Mouse (Mus musculus) liver, embryonic 13.5 days (tissue): ENCODE results near the gene Atp5h. TPM values are rescaled to one million over a fixed set of nuclear protein-coding genes. Genes with fewer than 3 reads are reported as not detected.
A peak's percentile ranks its signal among the peaks of the same experiment; 100 is the strongest.
"Not testable (repeated sequence)": the region's sequence is repeated elsewhere in the genome, so short reads cannot be mapped to it uniquely, and the experiment has no call there.

Source experiments
- ATAC-seq: fragments of 200-750 bp; cut with Nextera tagmentation; 2 replicates; pipeline ENCODE4 v1.8.0; 2017; ENCODE audit warnings: low read depth, mild to moderate bottlenecking, moderate number of reproducible peaks, moderate library complexity
- DNase-seq: peaks from one replicate; pipeline ENCODE4 v3.0.0; 2022
- H3K27ac ChIP-seq: fragments of 300-500 bp; sonication (generic); 2 replicates; pipeline ENCODE4 v1.5.1; 2015; ENCODE audit warnings: moderate library complexity, mild to moderate bottlenecking, inconsistent platforms
- H3K27me3 ChIP-seq: fragments of 300-500 bp; sonication (generic); 2 replicates; pipeline ENCODE4 v1.6.1; 2015; ENCODE audit warnings: mild to moderate bottlenecking, inconsistent platforms
- H3K36me3 ChIP-seq: fragments of 300-500 bp; sonication (generic); 2 replicates; pipeline ENCODE4 v1.6.1; 2015; ENCODE audit warnings: mild to moderate bottlenecking, inconsistent platforms
- H3K4me1 ChIP-seq: fragments of 300-500 bp; sonication (generic); replicated peaks from 2 replicates; pipeline ENCODE4 v1.6.1; 2015; ENCODE audit warnings: inconsistent platforms
- H3K4me2 ChIP-seq: fragments of 300-500 bp; sonication (generic); 2 replicates; pipeline ENCODE4 v1.6.1; 2015; ENCODE audit warnings: inconsistent platforms, mild to moderate bottlenecking, moderate library complexity
- H3K4me3 ChIP-seq: fragments of 300-500 bp; sonication (generic); replicated peaks from 2 replicates; pipeline ENCODE4 v1.5.1; 2015; ENCODE audit warnings: mild to moderate bottlenecking, inconsistent platforms
- H3K9ac ChIP-seq: fragments of 300-500 bp; sonication (generic); 2 replicates; pipeline ENCODE4 v1.6.1; 2015; ENCODE audit warnings: mild to moderate bottlenecking, inconsistent platforms
- H3K9me3 ChIP-seq: fragments of 300-500 bp; sonication (generic); replicated peaks from 2 replicates; pipeline ENCODE4 v1.6.1; 2016; ENCODE audit warnings: inconsistent platforms
- WGBS: fragments of 180-500 bp; shearing (Covaris S2); methylation state at CpG from one replicate; pipeline ENCODE4 v1.1.7; 2015; ENCODE audit not compliant: insufficient replicate concordance; 5-methylcytosine and 5-hydroxymethylcytosine counted together
- polyA plus RNA-seq: library from polyadenylated mRNA; unstranded; fragments of >200 nt; fragmentation: Nextera tagmentation; extraction: Ambion mirVana; gene quantifications from 2 replicates; pipeline ENCODE4 v1.2.1, GENCODE M21; 2015

The Atp5h gene
- polyA plus RNA-seq: 633 and 650 TPM in 2 replicates

- peaks cover 42% of the 10 kb centered on the region for H3K36me3 ChIP-seq
- H3K4me2 ChIP-seq: peak within 1 kb of the TSS; percentile 98
- H3K27me3 ChIP-seq: no peaks in the 10 kb centered on the region
- peak; percentile 92 for DNase-seq
- under 1% methylated on average over 55 of the region's 56 CpGs for WGBS
- peak within 1 kb of the TSS; percentile 97 for H3K9ac ChIP-seq
- peak; percentile 97 for ATAC-seq
- peaks cover 42% of the 10 kb centered on the region for H3K4me1 ChIP-seq
- H3K9me3 ChIP-seq: no peaks in the 10 kb centered on the region
- H3K27ac ChIP-seq: peak within 1 kb of the TSS; percentile 87
- peak within 1 kb of the TSS; percentile 94 for H3K4me3 ChIP-seq
Measured at GRCm38 (mm10) chr11:115419531-115420237, at the start of gene Atp5h, which contains the start of gene Kctd2. Gene Atp5h, minus strand, starts transcription at chr11:115419962. Gene Kctd2, plus strand, starts transcription at chr11:115420128.

GRCm38 (mm10) chr11:115467217-115467618 is 47.5 kb upstream of the Atp5h start:
- Histone ChIP-seq H3K4me3 (no peak overlapping the region), H3K4me2 (no peak overlapping the region), H3K27me3 (0 out of 2 replicates have a peak, but pooled peaks cover 17% of the 10 kb centered on the region), H3K4me1 (no peaks in the 10 kb centered on the region), H3K27ac (no peak overlapping the region), H3K36me3 (no peaks in the 10 kb centered on the region), H3K9me3 (no peaks in the 10 kb centered on the region; the same call in 1 of the 2 replicates), H3K9ac (no peak overlapping the region)
- DNase-seq (no peak), ATAC-seq (no peak)
- WGBS: 50% methylated on average over 4 of the region's 4 CpGs

- ATAC-seq (no peak), DNase-seq (no peak)
- no peaks in the 10 kb centered on the region for H3K4me1 ChIP-seq
- no peak overlapping the region for H3K9ac ChIP-seq
- no peak overlapping the region for H3K27ac ChIP-seq
- no peaks in the 10 kb centered on the region for H3K36me3 ChIP-seq
- 69% methylated on average over 8 of the region's 8 CpGs for WGBS
- no peak overlapping the region for H3K4me3 ChIP-seq
- no peaks in the 10 kb centered on the region for H3K9me3 ChIP-seq
- H3K27me3 ChIP-seq: peaks cover 21% of the 10 kb centered on the region; the same call in 1 of the 2 replicates
- no peak overlapping the region for H3K4me2 ChIP-seq
Measured at GRCm38 (mm10) chr11:115464851-115465250, 45.1 kb upstream of the Atp5h start.

GRCm38 (mm10) chr11:115463397-115463796 is 43.6 kb upstream of the Atp5h start:
- ATAC-seq (no peak), DNase-seq (no peak)
- Histone ChIP-seq H3K9me3 (no peaks in the 10 kb centered on the region), H3K4me2 (no peak overlapping the region), H3K36me3 (no peaks in the 10 kb centered on the region), H3K27ac (no peak overlapping the region), H3K4me3 (no peak overlapping the region), H3K4me1 (no peaks in the 10 kb centered on the region), H3K27me3 (peaks cover 21% of the 10 kb centered on the region; the same call in 1 of the 2 replicates), H3K9ac (no peak overlapping the region)
- WGBS: 57% methylated on average over 11 of the region's 11 CpGs

GRCm38 (mm10) chr11:115462243-115462891 is 42.6 kb upstream of the Atp5h start, which contains the start of gene Slc16a5:
Gene Slc16a5, plus strand, starts transcription at chr11:115462474.
- Histone ChIP-seq H3K36me3 (no peaks in the 10 kb centered on the region), H3K27me3 (peaks cover 19% of the 10 kb centered on the region; the same call in 1 of the 2 replicates), H3K4me2 (no peak within 1 kb of the TSS), H3K9ac (no peak within 1 kb of the TSS), H3K9me3 (no peaks in the 10 kb centered on the region), H3K4me1 (peaks cover 7% of the 10 kb centered on the region), H3K4me3 (no peak within 1 kb of the TSS), H3K27ac (no peak within 1 kb of the TSS)
- no peak for ATAC-seq
- DNase-seq: no peak
- 64% methylated on average over 16 of the region's 16 CpGs for WGBS

- H3K9me3 ChIP-seq: no peaks in the 10 kb centered on the region
- DNase-seq: no peak
- peaks cover 8% of the 10 kb centered on the region for H3K4me1 ChIP-seq
- H3K27ac ChIP-seq: no peak overlapping the region
- no peak overlapping the region for H3K4me2 ChIP-seq
- H3K36me3 ChIP-seq: no peaks in the 10 kb centered on the region
- H3K27me3 ChIP-seq: peaks cover 16% of the 10 kb centered on the region; the same call in 1 of the 2 replicates
- no peak for ATAC-seq
- 52% methylated on average over 5 of the region's 5 CpGs for WGBS
- no peak overlapping the region for H3K4me3 ChIP-seq
- no peak overlapping the region for H3K9ac ChIP-seq
Measured at GRCm38 (mm10) chr11:115461846-115462242, 42.1 kb upstream of the Atp5h start.

- Histone ChIP-seq H3K9me3 (no peaks in the 10 kb centered on the region), H3K4me2 (no peak overlapping the region), H3K36me3 (no peaks in the 10 kb centered on the region), H3K4me1 (peaks cover 8% of the 10 kb centered on the region), H3K4me3 (no peak overlapping the region), H3K9ac (no peak overlapping the region), H3K27me3 (peaks cover 12% of the 10 kb centered on the region; the same call in 1 of the 2 replicates), H3K27ac (no peak overlapping the region)
- 20% methylated on average over 8 of the region's 8 CpGs for WGBS
- ATAC-seq (no peak), DNase-seq (no peak)
Measured at GRCm38 (mm10) chr11:115460976-115461375, 41.2 kb upstream of the Atp5h start.

GRCm38 (mm10) chr11:115457405-115457804 is 37.6 kb upstream of the Atp5h start:
- Histone ChIP-seq H3K4me3 (no peak overlapping the region), H3K27ac (no peak overlapping the region), H3K9ac (no peak overlapping the region), H3K27me3 (peaks cover 5% of the 10 kb centered on the region; the same call in 1 of the 2 replicates), H3K9me3 (0 out of 2 replicates have a peak, but pooled peaks cover 3% of the 10 kb centered on the region), H3K4me2 (no peak overlapping the region), H3K4me1 (peaks cover 14% of the 10 kb centered on the region), H3K36me3 (no peaks in the 10 kb centered on the region)
- no peak for ATAC-seq
- WGBS: 25% methylated on average over 6 of the region's 6 CpGs
- DNase-seq: no peak

- no peaks in the 10 kb centered on the region for H3K36me3 ChIP-seq
- 77% methylated on average over 5 of the region's 5 CpGs for WGBS
- no peaks in the 10 kb centered on the region for H3K27me3 ChIP-seq
- H3K4me2 ChIP-seq: no peak overlapping the region
- no peak overlapping the region for H3K4me3 ChIP-seq
- ATAC-seq (no peak), DNase-seq (no peak)
- H3K9ac ChIP-seq: no peak overlapping the region
- 0 out of 2 replicates have a peak, but pooled peaks cover 3% of the 10 kb centered on the region for H3K9me3 ChIP-seq
- H3K27ac ChIP-seq: no peak overlapping the region
- H3K4me1 ChIP-seq: peaks cover 14% of the 10 kb centered on the region
Measured at GRCm38 (mm10) chr11:115456182-115456581, 36.4 kb upstream of the Atp5h start.

GRCm38 (mm10) chr11:115455619-115456018 is 35.9 kb upstream of the Atp5h start:
- Histone ChIP-seq H3K4me3 (no peak overlapping the region), H3K27ac (no peak overlapping the region), H3K4me2 (no peak overlapping the region), H3K27me3 (no peaks in the 10 kb centered on the region), H3K4me1 (peaks cover 14% of the 10 kb centered on the region), H3K9me3 (0 out of 2 replicates have a peak, but pooled peaks cover 3% of the 10 kb centered on the region), H3K9ac (no peak overlapping the region), H3K36me3 (no peaks in the 10 kb centered on the region)
- ATAC-seq: no peak
- no peak for DNase-seq
- WGBS: 80% methylated on average over 15 of the region's 15 CpGs

GRCm38 (mm10) chr11:115454822-115455221 is 35.1 kb upstream of the Atp5h start:
- H3K27me3 ChIP-seq, H3K9ac ChIP-seq, DNase-seq, ATAC-seq, H3K9me3 ChIP-seq, H3K36me3 ChIP-seq, H3K27ac ChIP-seq, H3K4me2 ChIP-seq, H3K4me3 ChIP-seq: not testable (repeated sequence)
- 75% methylated on average over 6 of the region's 6 CpGs for WGBS
- peaks cover 16% of the 10 kb centered on the region for H3K4me1 ChIP-seq
